Mouse (Mus musculus): ENCODE measurements at regions not wholly inside any gene's neighbourhood (a gene's known extent, or its start where the extent isn't known, plus 50 kb on each side); places are given as distances from the start of the nearest gene placed in this dataset.

GRCm38 (mm10) chr4:110125067-110125784 is 147.4 kb downstream of the Dmrta2 start:
- no peak for DNase-seq

- no peak for DNase-seq
These were observed 150.2 kb downstream of the Dmrta2 start for GRCm38 (mm10) chr4:110127941-110128520.

GRCm38 (mm10) chr4:110128918-110129317 is 151.1 kb downstream of the Dmrta2 start:
- peak; percentile 55 for DNase-seq

GRCm38 (mm10) chr4:110129518-110129917 is 151.7 kb downstream of the Dmrta2 start:
- DNase-seq = no peak

- no peak for DNase-seq
These were observed 154.2 kb downstream of the Dmrta2 start for GRCm38 (mm10) chr4:110132061-110132460.

- no peak for DNase-seq
These were observed 156.2 kb downstream of the Dmrta2 start for GRCm38 (mm10) chr4:110134036-110134435.

- DNase-seq = no peak
These were observed 167.4 kb downstream of the Dmrta2 start for GRCm38 (mm10) chr4:110145229-110145628.

GRCm38 (mm10) chr4:110152103-110152946 is 174.5 kb downstream of the Dmrta2 start:
- DNase-seq = no peak
